Mouse (Mus musculus) G1E (cell line): Measurements from ENCODE around the gene Ago1. TPM values are rescaled to one million over a fixed set of nuclear protein-coding genes. Genes with fewer than 3 reads are reported as not detected.

Source experiments
- ATAC-seq: 2 replicates; pipeline ENCODE4 v1.8.0; 2016; ENCODE audit warnings: mild to moderate bottlenecking; ENCODE audit not compliant: insufficient number of reproducible peaks, poor library complexity, low FRiP score, severe bottlenecking; ENCODE audit errors: extremely low read depth
- DNase-seq: peaks from one replicate; pipeline ENCODE4 v3.0.0; 2012; ENCODE audit warnings: low spot score
- H3K27me3 ChIP-seq: 2 replicates; pipeline ENCODE4 v1.6.1; 2012; ENCODE audit warnings: mild to moderate bottlenecking, low read length, inconsistent platforms; ENCODE audit not compliant: insufficient read depth
- H3K36me3 ChIP-seq: replicated peaks from 2 replicates; pipeline ENCODE3; 2012; ENCODE audit warnings: mild to moderate bottlenecking, inconsistent platforms
- H3K4me1 ChIP-seq: 2 replicates; pipeline ENCODE4 v1.6.1; 2012; ENCODE audit warnings: low read depth, low read length, inconsistent platforms, mixed read lengths; ENCODE audit not compliant: insufficient read depth
- H3K4me3 ChIP-seq: 2 replicates; pipeline ENCODE4 v1.5.1; 2012; ENCODE audit warnings: low read depth, mild to moderate bottlenecking, inconsistent platforms, low read length, moderate library complexity, mixed read lengths
- H3K9me3 ChIP-seq: replicated peaks from 2 replicates; pipeline ENCODE4 v1.6.1; 2012; ENCODE audit warnings: inconsistent platforms
- CTCF ChIP-seq: IDR thresholded peaks from 2 replicates; pipeline ENCODE4 v1.5.1; 2012; ENCODE audit warnings: low read depth, low read length, inconsistent platforms, mixed read lengths
- GATA1 ChIP-seq: IDR thresholded peaks from 2 replicates; pipeline ENCODE4 v1.6.1; 2012; ENCODE audit warnings: borderline replicate concordance, low read length, inconsistent platforms, mixed read lengths
- GATA2 ChIP-seq: IDR thresholded peaks from 2 replicates; pipeline ENCODE4 v1.6.1; 2012; ENCODE audit warnings: low read depth, low read length, inconsistent platforms, borderline replicate concordance
- POLR2AphosphoS5 ChIP-seq: IDR thresholded peaks from 2 replicates; pipeline ENCODE4 v1.6.1; 2012; ENCODE audit warnings: low read depth, low read length, inconsistent platforms; ENCODE audit not compliant: insufficient replicate concordance
- TAL1 ChIP-seq: conservative IDR thresholded peaks from 2 replicates; pipeline ENCODE4 v1.6.1; 2012; ENCODE audit warnings: low read depth, low read length, inconsistent platforms, mixed read lengths
- polyA plus RNA-seq: library from polyadenylated mRNA; stranded (reverse); fragments of >175 nt; gene quantifications from 2 replicates; pipeline ENCODE4 v1.2.3, GENCODE M21; 2012
- total RNA-seq, 2 experiments: library from RNA; stranded (forward) in 1 of 2; stranded (reverse) in 1 of 2; fragments of 200-1000 nt in 1 of 2; fragments of >200 nt in 1 of 2; fragmentation: Nextera tagmentation in 1 of 2; gene quantifications; 2 replicates each; pipeline ENCODE4 v1.2.3; 2014 to 2017

Ago1 gene
- total and polyA plus RNA-seq, 3 experiments, result 8.0 to 30.9 (median 15.2) TPM

GRCm38 (mm10) chr4:126491977-126492376 is 23.6 kb upstream of the Ago1 start:
- no peaks in the 10 kb centered on the region for H3K9me3 ChIP-seq
- H3K36me3 ChIP-seq, result no peaks in the 10 kb centered on the region
- DNase-seq (no peak), ATAC-seq (no peak)
- 0 out of 2 replicates have a peak, but pooled peaks cover 2% of the 10 kb centered on the region for H3K4me1 ChIP-seq
- no peak for TF ChIP-seq CTCF
- no peak for TF ChIP-seq GATA2
- no peak for TF ChIP-seq TAL1
- TF ChIP-seq GATA1, result no peak
- TF ChIP-seq POLR2AphosphoS5, result no peak
- H3K27me3 ChIP-seq, result peaks cover 16% of the 10 kb centered on the region
- H3K4me3 ChIP-seq, result no peak overlapping the region

GRCm38 (mm10) chr4:126490726-126491125 is 22.3 kb upstream of the Ago1 start:
- H3K4me1 ChIP-seq, result 0 out of 2 replicates have a peak, but pooled peaks cover 2% of the 10 kb centered on the region
- H3K36me3 ChIP-seq, result no peaks in the 10 kb centered on the region
- TF ChIP-seq GATA2 (no peak), POLR2AphosphoS5 (no peak), TAL1 (no peak), GATA1 (no peak), CTCF (no peak)
- H3K27me3 ChIP-seq, result peaks cover 13% of the 10 kb centered on the region
- no peak overlapping the region for H3K4me3 ChIP-seq
- no peak for DNase-seq
- no peaks in the 10 kb centered on the region for H3K9me3 ChIP-seq
- no peak for ATAC-seq

GRCm38 (mm10) chr4:126489811-126490210 is 21.4 kb upstream of the Ago1 start:
- Histone ChIP-seq H3K4me1 (0 out of 2 replicates have a peak, but pooled peaks cover 2% of the 10 kb centered on the region), H3K4me3 (no peak overlapping the region), H3K36me3 (no peaks in the 10 kb centered on the region), H3K27me3 (peaks cover 6% of the 10 kb centered on the region), H3K9me3 (no peaks in the 10 kb centered on the region)
- DNase-seq (no peak), ATAC-seq (no peak)
- TF ChIP-seq CTCF (no peak), TAL1 (no peak), GATA2 (no peak), POLR2AphosphoS5 (no peak), GATA1 (no peak)

GRCm38 (mm10) chr4:126486217-126486616 is 17.8 kb upstream of the Ago1 start:
- TF ChIP-seq GATA2, result no peak
- TF ChIP-seq POLR2AphosphoS5, result no peak
- TF ChIP-seq TAL1, result no peak
- no peak for TF ChIP-seq CTCF
- no peak for TF ChIP-seq GATA1

GRCm38 (mm10) chr4:126485065-126485464 is 16.7 kb upstream of the Ago1 start:
- Histone ChIP-seq H3K27me3 (0 out of 2 replicates have a peak, but pooled peaks cover 4% of the 10 kb centered on the region), H3K4me1 (0 out of 2 replicates have a peak, but pooled peaks cover 2% of the 10 kb centered on the region), H3K36me3 (no peaks in the 10 kb centered on the region), H3K4me3 (no peak overlapping the region), H3K9me3 (no peaks in the 10 kb centered on the region)
- TF ChIP-seq POLR2AphosphoS5 (no peak), GATA2 (no peak), TAL1 (no peak), CTCF (no peak), GATA1 (no peak)
- no peak for DNase-seq
- no peak for ATAC-seq

More at GRCm38 (mm10) chr4:126486217-126486616, 17.8 kb upstream of the Ago1 start:
- no peaks in the 10 kb centered on the region for H3K36me3 ChIP-seq
- no peak overlapping the region for H3K4me3 ChIP-seq
- H3K27me3 ChIP-seq, result peaks cover 8% of the 10 kb centered on the region
- DNase-seq, result no peak
- no peak for ATAC-seq
- 0 out of 2 replicates have a peak, but pooled peaks cover 2% of the 10 kb centered on the region for H3K4me1 ChIP-seq
- no peaks in the 10 kb centered on the region for H3K9me3 ChIP-seq

- TF ChIP-seq POLR2AphosphoS5 (no peak), CTCF (no peak), GATA2 (no peak), TAL1 (no peak), GATA1 (no peak)
- no peak for ATAC-seq
- Histone ChIP-seq H3K36me3 (no peaks in the 10 kb centered on the region), H3K27me3 (0 out of 2 replicates have a peak, but pooled peaks cover 4% of the 10 kb centered on the region), H3K4me3 (no peak overlapping the region), H3K4me1 (no peaks in the 10 kb centered on the region), H3K9me3 (no peaks in the 10 kb centered on the region)
- DNase-seq, result no peak
Observed at GRCm38 (mm10) chr4:126483874-126484273, 15.5 kb upstream of the Ago1 start.
